Mouse (Mus musculus) C2C12 (cell line): Measurements from ENCODE around the gene Eepd1.

Experiments used
- CTCF ChIP-seq: IDR thresholded peaks from one replicate; pipeline ENCODE4 v1.5.1; 2011; ENCODE audit not compliant: control insufficient read depth, insufficient read depth, insufficient read length
- USF1 ChIP-seq: IDR thresholded peaks from one replicate; pipeline ENCODE4 v1.6.1; 2011; ENCODE audit warnings: low read depth, mild to moderate bottlenecking, control low read depth, moderate library complexity

GRCm38 (mm10) chr9:25486246-25486807, 5.0 kb downstream of the Eepd1 start:
- TF ChIP-seq CTCF (no peak), USF1 (no peak)
